Mouse (Mus musculus) limb, embryonic 14.5 days (tissue): ENCODE data around the gene Gm42372. TPM values are rescaled to one million over a fixed set of nuclear protein-coding genes. Genes with fewer than 3 reads are reported as not detected.

Experiments
- ATAC-seq: fragments of 200-750 bp; cut with Nextera tagmentation; 2 replicates; pipeline ENCODE4 v1.8.0; 2017; ENCODE audit warnings: low read depth, moderate number of reproducible peaks, moderate TSS enrichment; ENCODE audit not compliant: low FRiP score
- DNase-seq: peaks from one replicate; pipeline ENCODE4 v3.0.0-alpha.2; 2015; ENCODE audit warnings: low spot score
- H3K27ac ChIP-seq: fragments of 300-500 bp; sonication (generic); replicated peaks from 2 replicates; pipeline ENCODE4 v1.5.1; 2014; ENCODE audit warnings: low read depth, mild to moderate bottlenecking, low read length, moderate library complexity, mixed read lengths
- H3K27me3 ChIP-seq: fragments of 300-500 bp; sonication (generic); 2 replicates; pipeline ENCODE4 v1.6.1; 2014; ENCODE audit warnings: low read length, mixed read lengths; ENCODE audit not compliant: control insufficient read depth, insufficient read depth
- H3K36me3 ChIP-seq: fragments of 300-500 bp; sonication (generic); 2 replicates; pipeline ENCODE4 v1.6.1; 2014; ENCODE audit warnings: mild to moderate bottlenecking, low read length, moderate library complexity, mixed read lengths; ENCODE audit not compliant: control insufficient read depth, insufficient read depth
- H3K4me1 ChIP-seq: fragments of 300-500 bp; sonication (generic); 2 replicates; pipeline ENCODE4 v1.6.1; 2014; ENCODE audit warnings: antibody characterized with exemption, low read length, mixed read lengths; ENCODE audit not compliant: control insufficient read depth, insufficient read depth
- H3K4me2 ChIP-seq: fragments of 300-500 bp; sonication (generic); replicated peaks from 2 replicates; pipeline ENCODE4 v1.6.1; 2014; ENCODE audit warnings: low read depth, mild to moderate bottlenecking, low read length, moderate library complexity; ENCODE audit not compliant: severe bottlenecking
- H3K4me3 ChIP-seq: fragments of 300-500 bp; sonication (generic); replicated peaks from 2 replicates; pipeline ENCODE4 v1.5.1; 2014; ENCODE audit warnings: low read length
- H3K9ac ChIP-seq: fragments of 300-500 bp; sonication (generic); 2 replicates; pipeline ENCODE4 v1.6.1; 2014; ENCODE audit warnings: mild to moderate bottlenecking, low read depth, low read length, moderate library complexity; ENCODE audit not compliant: severe bottlenecking
- H3K9me3 ChIP-seq: fragments of 300-500 bp; sonication (generic); 2 replicates; pipeline ENCODE4 v1.6.1; 2016; ENCODE audit warnings: low read length; ENCODE audit not compliant: control insufficient read depth
- POLR2A ChIP-seq: fragments of 200-500 bp; IDR thresholded peaks from 2 replicates; pipeline ENCODE4 v1.8.0; 2012; ENCODE audit warnings: inconsistent platforms, mild to moderate bottlenecking, moderate library complexity, borderline replicate concordance; ENCODE audit not compliant: insufficient read depth, insufficient read length; ENCODE audit errors: extremely low read depth
- WGBS: fragments of 180-500 bp; shearing (Covaris S2); extraction: QIAGEN DNeasy Blood & Tissue Kit; methylation state at CpG from one replicate; pipeline ENCODE4 v1.1.7; 2014; 5-methylcytosine and 5-hydroxymethylcytosine counted together
- polyA plus RNA-seq, 2 experiments: library from polyadenylated mRNA; depleted of rRNA in 1 of 2; stranded (reverse) in 1 of 2; unstranded in 1 of 2; fragments of >200 nt; fragmentation: Nextera tagmentation in 1 of 2; extraction: Ambion mirVana in 1 of 2; gene quantifications; 2 replicates each; pipeline versions ENCODE4 v1.2.1 to v1.2.3; 2012 to 2014

The Gm42372 gene
- polyA plus RNA-seq, 2 experiments: 0.17 to 0.34 TPM

DNA sequence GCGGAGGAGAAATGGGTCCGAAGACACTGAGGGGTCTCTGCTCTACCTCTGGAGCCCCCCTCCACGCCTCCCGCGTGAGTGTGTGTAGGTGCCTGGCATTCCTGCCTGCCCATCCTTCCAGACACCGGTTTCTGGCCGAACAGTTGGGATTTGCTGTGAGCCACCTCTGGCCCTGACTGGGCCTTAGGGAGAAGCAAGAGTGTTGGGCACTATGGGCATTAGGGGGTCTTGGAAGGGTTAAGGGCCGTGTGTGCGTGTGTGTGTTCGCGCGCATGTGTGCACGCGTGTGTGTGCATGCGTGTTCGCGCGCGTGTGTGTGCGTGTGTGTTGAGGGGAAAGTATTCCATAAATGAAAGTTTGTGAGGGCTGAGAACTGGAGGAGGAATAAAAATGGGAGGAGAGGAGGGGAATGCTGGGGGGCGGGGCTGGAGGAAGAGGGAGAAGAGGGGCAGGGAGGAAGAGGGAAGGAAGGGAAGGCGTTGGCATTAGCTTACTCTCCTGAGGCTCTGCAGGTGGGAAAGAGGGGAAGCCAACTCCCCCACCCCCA lies 35.5 kb upstream of the Gm42372 start:
- no peak for TF ChIP-seq POLR2A
- Histone ChIP-seq H3K36me3 (no peaks in the 10 kb centered on the region), H3K27me3 (peaks cover 34% of the 10 kb centered on the region), H3K9me3 (no peaks in the 10 kb centered on the region), H3K4me2 (peak overlapping the region; percentile 79), H3K27ac (peak overlapping the region; percentile 33; the same call in 1 of the 2 replicates), H3K4me3 (peak overlapping the region; percentile 55), H3K9ac (peak overlapping the region; percentile 49), H3K4me1 (peaks cover 42% of the 10 kb centered on the region)
- DNase-seq (peak; percentile 44), ATAC-seq (no peak)
- 14% methylated on average over 21 of the region's 22 CpGs for WGBS

DNA sequence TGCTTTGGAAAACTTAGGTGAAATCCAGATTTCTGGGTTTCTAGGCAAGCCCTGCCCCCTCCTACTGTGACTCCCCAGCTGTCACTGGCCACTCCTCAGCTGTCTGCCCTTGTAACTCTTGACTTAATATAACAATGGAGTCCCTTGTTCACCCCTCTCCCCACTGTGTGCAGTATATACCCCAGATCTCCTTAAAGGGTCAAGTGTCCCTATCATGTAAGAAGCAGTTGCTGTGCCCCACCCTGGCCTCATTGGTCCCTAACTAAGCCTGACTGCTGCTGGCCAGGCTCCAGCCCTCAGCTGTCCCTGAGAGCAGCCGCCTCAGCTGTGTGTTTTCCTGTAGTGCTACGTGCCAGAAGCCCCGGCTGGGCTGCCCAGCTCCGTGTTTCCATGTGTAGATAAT lies 34.9 kb upstream of the Gm42372 start:
- Histone ChIP-seq H3K27ac (no peak overlapping the region; the same call in 1 of the 2 replicates), H3K9me3 (no peaks in the 10 kb centered on the region), H3K36me3 (no peaks in the 10 kb centered on the region), H3K4me3 (peak overlapping the region; percentile 55; the same call in 1 of the 2 replicates), H3K9ac (no peak overlapping the region), H3K27me3 (peaks cover 34% of the 10 kb centered on the region), H3K4me1 (peaks cover 42% of the 10 kb centered on the region), H3K4me2 (peak overlapping the region; percentile 79)
- 15% methylated on average over 4 of the region's 4 CpGs for WGBS
- no peak for TF ChIP-seq POLR2A
- DNase-seq (peak; percentile 79), ATAC-seq (peak; percentile 69)

DNA sequence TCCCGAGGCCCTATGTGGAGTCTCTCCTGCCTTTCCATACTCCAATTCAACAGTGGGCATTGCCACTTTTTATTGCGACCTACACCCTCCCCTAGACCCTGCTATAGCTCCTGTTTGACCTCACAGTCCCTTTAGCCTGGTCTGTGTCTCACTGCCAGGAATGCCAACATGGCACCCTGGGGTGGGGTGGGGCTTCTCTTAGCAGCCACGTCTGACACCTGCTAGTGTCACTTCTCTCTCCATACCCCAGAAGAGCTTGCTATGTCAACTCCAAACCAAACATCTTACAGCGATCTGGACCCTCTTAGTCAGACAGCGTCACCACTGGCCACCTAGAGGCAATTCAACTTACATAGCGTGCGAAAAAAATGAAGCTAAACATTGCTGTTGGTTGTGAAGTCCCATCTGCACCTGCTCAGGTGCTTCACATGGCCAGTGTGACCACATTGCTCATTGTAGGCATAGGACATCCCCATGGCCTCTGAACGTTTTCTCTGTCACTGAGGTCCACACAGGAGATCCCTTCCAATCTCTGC lies 33.9 kb upstream of the Gm42372 start:
- no peak overlapping the region; the same call in 1 of the 2 replicates for H3K4me2 ChIP-seq
- no peak overlapping the region for H3K4me3 ChIP-seq
- peaks cover 34% of the 10 kb centered on the region for H3K27me3 ChIP-seq
- no peak for TF ChIP-seq POLR2A
- WGBS: 59% methylated on average over 8 of the region's 8 CpGs
- DNase-seq: no peak
- H3K27ac ChIP-seq: no peak overlapping the region
- no peaks in the 10 kb centered on the region for H3K9me3 ChIP-seq
- peaks cover 41% of the 10 kb centered on the region for H3K4me1 ChIP-seq
- ATAC-seq: no peak
- H3K36me3 ChIP-seq: no peaks in the 10 kb centered on the region
- no peak overlapping the region for H3K9ac ChIP-seq

DNA sequence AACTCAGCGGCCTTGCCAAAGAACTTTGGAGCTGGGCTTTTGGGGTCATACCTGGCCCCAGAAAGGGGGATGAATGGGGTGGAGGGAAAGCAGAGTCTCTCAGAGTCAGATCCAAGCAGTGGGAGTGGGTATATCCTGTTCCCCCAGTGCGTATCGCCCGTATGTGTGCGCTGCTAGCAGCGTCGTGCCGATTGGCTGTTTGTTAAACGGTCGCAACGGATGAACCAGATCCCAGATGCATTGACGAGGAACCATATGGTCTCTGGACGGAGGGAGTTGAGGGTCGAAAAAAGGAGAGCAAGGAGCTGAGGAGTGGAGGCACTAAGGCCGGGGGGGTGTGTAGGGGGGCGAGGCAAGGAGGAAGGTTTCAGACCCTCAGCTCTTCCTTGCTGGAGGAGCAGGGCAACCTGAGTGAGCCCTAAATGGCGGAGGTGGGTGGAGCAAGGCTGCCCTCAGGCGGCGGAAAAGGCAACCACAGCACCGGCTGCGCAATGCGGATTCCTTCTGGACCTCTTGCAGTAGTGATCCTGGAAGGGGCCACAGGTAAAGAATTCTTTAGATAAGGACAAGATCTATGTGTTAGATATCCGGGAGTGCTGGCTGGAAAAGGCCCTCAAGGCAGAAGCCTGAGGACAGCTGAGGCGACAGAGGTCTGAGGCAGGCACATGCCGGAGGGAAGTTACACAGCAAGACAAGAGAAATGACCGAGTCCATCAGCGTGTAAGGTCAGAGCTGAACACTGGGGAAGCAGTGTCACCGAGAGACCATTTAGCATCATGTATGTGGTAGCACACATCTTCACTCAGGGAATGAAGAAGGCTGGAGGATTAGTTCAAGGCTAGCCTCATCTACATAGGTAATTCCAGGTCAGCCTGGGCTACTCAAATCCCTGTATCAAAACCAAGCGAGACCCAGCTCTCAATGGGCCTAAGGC lies 32.7 kb upstream of the Gm42372 start:
- TF ChIP-seq POLR2A: no peak
- DNase-seq (peak; percentile 82), ATAC-seq (peak; percentile 30; the same call in 1 of the 2 replicates)
- Histone ChIP-seq H3K27ac (no peak overlapping the region), H3K36me3 (no peaks in the 10 kb centered on the region), H3K27me3 (peaks cover 31% of the 10 kb centered on the region), H3K4me1 (peaks cover 35% of the 10 kb centered on the region), H3K4me3 (peak overlapping the region; percentile 26), H3K4me2 (peak overlapping the region; percentile 43), H3K9ac (peak overlapping the region; percentile 34; the same call in 1 of the 2 replicates), H3K9me3 (no peaks in the 10 kb centered on the region)
- WGBS: 12% methylated on average over 29 of the region's 29 CpGs
